Mouse (Mus musculus): ENCODE measurements around the gene Ctsw. TPM values are rescaled to one million over a fixed set of nuclear protein-coding genes. Genes with fewer than 3 reads are reported as not detected.

The Ctsw gene
- polyA plus RNA-seq, 1 experiment from 2014 or later, result 0.53 TPM

GRCm38 (mm10) chr19:5447515-5448353 is 20.6 kb downstream of the Ctsw start, which contains the start of gene Fosl1:
TSS of gene Fosl1 (plus strand) at chr19:5447547.
- peaks cover 71% of the 10 kb centered on the region for H3K27me3 ChIP-seq
- peak; percentile 57 for ATAC-seq (ENCODE audit: low read depth)
- DNase-seq, result peak; percentile 60
- no peaks in the 10 kb centered on the region for H3K9me3 ChIP-seq (replicated peaks)
- H3K9ac ChIP-seq, result peak within 1 kb of the TSS; percentile 49
- peak within 1 kb of the TSS; percentile 64 for H3K4me3 ChIP-seq (replicated peaks)
- no peaks in the 10 kb centered on the region for H3K36me3 ChIP-seq
- H3K27ac ChIP-seq, result no peak within 1 kb of the TSS
- whole genome bisulfite sequencing (ENCODE audit: insufficient replicate concordance), result 1% methylated on average over 70 of the region's 70 CpGs
- H3K4me2 ChIP-seq, result peak within 1 kb of the TSS; percentile 87
- peaks cover 22% of the 10 kb centered on the region for H3K4me1 ChIP-seq (replicated peaks)

GRCm38 (mm10) chr19:5445747-5446146 is 22.6 kb downstream of the Ctsw start:
- 80% methylated on average over 5 of the region's 5 CpGs for WGBS (ENCODE audit: insufficient replicate concordance)
- H3K27me3 ChIP-seq, result peaks cover 71% of the 10 kb centered on the region
- H3K9me3 ChIP-seq (replicated peaks), result no peaks in the 10 kb centered on the region
- no peaks in the 10 kb centered on the region for H3K36me3 ChIP-seq
- no peak for DNase-seq
- H3K9ac ChIP-seq, result no peak overlapping the region
- H3K27ac ChIP-seq, result no peak overlapping the region
- no peak overlapping the region for H3K4me3 ChIP-seq (replicated peaks)
- no peak for ATAC-seq (ENCODE audit: low read depth)
- peaks cover 22% of the 10 kb centered on the region for H3K4me1 ChIP-seq (replicated peaks)
- H3K4me2 ChIP-seq, result no peak overlapping the region

GRCm38 (mm10) chr19:5444954-5445353 is 23.4 kb downstream of the Ctsw start:
- no peak overlapping the region for H3K4me3 ChIP-seq (replicated peaks)
- H3K4me1 ChIP-seq (replicated peaks), result peaks cover 22% of the 10 kb centered on the region
- ATAC-seq (ENCODE audit: low read depth) (no peak), DNase-seq (no peak)
- WGBS (ENCODE audit: insufficient replicate concordance), result 40% methylated on average over 7 of the region's 7 CpGs
- H3K36me3 ChIP-seq, result no peaks in the 10 kb centered on the region
- H3K27me3 ChIP-seq, result peaks cover 64% of the 10 kb centered on the region
- no peak overlapping the region for H3K9ac ChIP-seq
- H3K9me3 ChIP-seq (replicated peaks), result peaks cover 5% of the 10 kb centered on the region
- no peak overlapping the region for H3K4me2 ChIP-seq
- no peak overlapping the region for H3K27ac ChIP-seq

- Histone ChIP-seq H3K27me3 (peaks cover 59% of the 10 kb centered on the region), H3K36me3 (no peaks in the 10 kb centered on the region), H3K4me3 (replicated peaks) (no peak overlapping the region), H3K4me1 (replicated peaks) (peaks cover 22% of the 10 kb centered on the region), H3K9ac (no peak overlapping the region), H3K27ac (no peak overlapping the region), H3K9me3 (replicated peaks) (peaks cover 5% of the 10 kb centered on the region), H3K4me2 (no peak overlapping the region)
- DNase-seq (no peak), ATAC-seq (ENCODE audit: low read depth) (no peak)
- WGBS (ENCODE audit: insufficient replicate concordance), result 57% methylated on average over 9 of the region's 9 CpGs
These were observed 23.9 kb downstream of the Ctsw start for GRCm38 (mm10) chr19:5444371-5444908.

GRCm38 (mm10) chr19:5433951-5434350 is 34.4 kb downstream of the Ctsw start:
- Histone ChIP-seq H3K36me3 (no peaks in the 10 kb centered on the region), H3K9me3 (replicated peaks) (no peaks in the 10 kb centered on the region), H3K4me3 (replicated peaks) (no peak overlapping the region), H3K4me1 (replicated peaks) (peaks cover 20% of the 10 kb centered on the region), H3K4me2 (peak overlapping the region; percentile 79), H3K27ac (peak overlapping the region; percentile 60; the same call in 1 of the 2 replicates), H3K9ac (peak overlapping the region; percentile 60; the same call in 1 of the 2 replicates), H3K27me3 (no peaks in the 10 kb centered on the region; the same call in 1 of the 2 replicates)
- ATAC-seq (ENCODE audit: low read depth), result no peak
- 52% methylated on average over 7 of the region's 7 CpGs for WGBS (ENCODE audit: insufficient replicate concordance)
- no peak for DNase-seq

- H3K36me3 ChIP-seq, result no peaks in the 10 kb centered on the region
- DNase-seq (no peak), ATAC-seq (ENCODE audit: low read depth) (peak; percentile 60)
These were observed 35.1 kb downstream of the Ctsw start for GRCm38 (mm10) chr19:5432992-5433852.

GRCm38 (mm10) chr19:5431911-5432464 is 36.3 kb downstream of the Ctsw start:
- no peak for DNase-seq
- Histone ChIP-seq H3K27me3 (no peaks in the 10 kb centered on the region; the same call in 1 of the 2 replicates), H3K9ac (no peak overlapping the region), H3K4me2 (no peak overlapping the region), H3K36me3 (peaks cover 4% of the 10 kb centered on the region), H3K4me3 (replicated peaks) (no peak overlapping the region), H3K9me3 (replicated peaks) (no peaks in the 10 kb centered on the region), H3K4me1 (replicated peaks) (peaks cover 27% of the 10 kb centered on the region), H3K27ac (no peak overlapping the region)
- 61% methylated on average over 4 of the region's 4 CpGs for WGBS (ENCODE audit: insufficient replicate concordance)
- no peak for ATAC-seq (ENCODE audit: low read depth)

More at GRCm38 (mm10) chr19:5432992-5433852, 35.1 kb downstream of the Ctsw start:
- Histone ChIP-seq H3K4me2 (peak overlapping the region; percentile 79), H3K9ac (peak overlapping the region; percentile 60), H3K4me1 (replicated peaks) (peaks cover 20% of the 10 kb centered on the region), H3K4me3 (replicated peaks) (peak overlapping the region; percentile 51), H3K27ac (peak overlapping the region; percentile 60), H3K27me3 (no peaks in the 10 kb centered on the region; the same call in 1 of the 2 replicates), H3K9me3 (replicated peaks) (no peaks in the 10 kb centered on the region)
- 5% methylated on average over 16 of the region's 16 CpGs for WGBS (ENCODE audit: insufficient replicate concordance)

- no peak for DNase-seq
- Histone ChIP-seq H3K4me2 (no peak overlapping the region), H3K4me3 (replicated peaks) (no peak overlapping the region), H3K27me3 (no peaks in the 10 kb centered on the region; the same call in 1 of the 2 replicates), H3K4me1 (replicated peaks) (peaks cover 42% of the 10 kb centered on the region), H3K36me3 (peaks cover 14% of the 10 kb centered on the region), H3K9me3 (replicated peaks) (no peaks in the 10 kb centered on the region), H3K27ac (no peak overlapping the region), H3K9ac (no peak overlapping the region)
- 95% methylated on average over 1 of the region's 1 CpGs for WGBS (ENCODE audit: insufficient replicate concordance)
- no peak for ATAC-seq (ENCODE audit: low read depth)
These were observed 37.9 kb downstream of the Ctsw start for GRCm38 (mm10) chr19:5430408-5430807.

- H3K4me3 ChIP-seq (replicated peaks), result no peak overlapping the region
- ATAC-seq (ENCODE audit: low read depth) (no peak), DNase-seq (no peak)
- peaks cover 42% of the 10 kb centered on the region for H3K4me1 ChIP-seq (replicated peaks)
- no peaks in the 10 kb centered on the region for H3K9me3 ChIP-seq (replicated peaks)
- no peak overlapping the region for H3K27ac ChIP-seq
- no peak overlapping the region for H3K4me2 ChIP-seq
- H3K9ac ChIP-seq, result no peak overlapping the region
- peaks cover 14% of the 10 kb centered on the region for H3K36me3 ChIP-seq
- 67% methylated on average over 8 of the region's 8 CpGs for WGBS (ENCODE audit: insufficient replicate concordance)
- H3K27me3 ChIP-seq, result no peaks in the 10 kb centered on the region
These were observed 38.5 kb downstream of the Ctsw start for GRCm38 (mm10) chr19:5429806-5430205.

- Histone ChIP-seq H3K4me2 (no peak overlapping the region), H3K4me3 (replicated peaks) (no peak overlapping the region), H3K4me1 (replicated peaks) (peaks cover 40% of the 10 kb centered on the region), H3K27ac (no peak overlapping the region), H3K36me3 (peaks cover 14% of the 10 kb centered on the region), H3K9me3 (replicated peaks) (no peaks in the 10 kb centered on the region), H3K27me3 (no peaks in the 10 kb centered on the region), H3K9ac (no peak overlapping the region)
- no peak for ATAC-seq (ENCODE audit: low read depth)
- WGBS (ENCODE audit: insufficient replicate concordance), result 64% methylated on average over 4 of the region's 4 CpGs
- DNase-seq, result no peak
These were observed 39.1 kb downstream of the Ctsw start for GRCm38 (mm10) chr19:5429219-5429618.

- Histone ChIP-seq H3K4me1 (replicated peaks) (peaks cover 40% of the 10 kb centered on the region), H3K27me3 (no peaks in the 10 kb centered on the region), H3K9me3 (replicated peaks) (no peaks in the 10 kb centered on the region), H3K4me3 (replicated peaks) (no peak overlapping the region), H3K9ac (0 out of 2 replicates have a peak overlapping the region, but pooled peaks have one; percentile 13), H3K27ac (no peak overlapping the region), H3K4me2 (no peak overlapping the region), H3K36me3 (peaks cover 17% of the 10 kb centered on the region)
- 71% methylated on average over 2 of the region's 2 CpGs for WGBS (ENCODE audit: insufficient replicate concordance)
- ATAC-seq (ENCODE audit: low read depth) (no peak), DNase-seq (no peak)
These were observed 40.2 kb downstream of the Ctsw start for GRCm38 (mm10) chr19:5428083-5428482.

Measured in liver, embryonic 13.5 days (tissue).